Mouse (Mus musculus) lung, postnatal 0 days (tissue): Measurements from ENCODE around the gene Phlpp1. TPM values are rescaled to one million over a fixed set of nuclear protein-coding genes. Genes with fewer than 3 reads are reported as not detected.

Experiments
- ATAC-seq: fragments of 200-750 bp; cut with Nextera tagmentation; 2 replicates; pipeline ENCODE4 v1.8.0; 2017; ENCODE audit warnings: moderate library complexity
- DNase-seq: peaks from one replicate; pipeline ENCODE4 v3.0.0-alpha.2; 2016; ENCODE audit warnings: low spot score
- H3K27ac ChIP-seq: fragments of 300-500 bp; sonication (generic); 2 replicates; pipeline ENCODE4 v1.5.1; 2014; ENCODE audit warnings: antibody characterized with exemption, mild to moderate bottlenecking, low read length, mixed read lengths
- H3K27me3 ChIP-seq: fragments of 300-500 bp; sonication (generic); replicated peaks from 2 replicates; pipeline ENCODE4 v1.6.1; 2014; ENCODE audit warnings: low read length, mixed read lengths; ENCODE audit not compliant: insufficient read depth
- H3K36me3 ChIP-seq: fragments of 300-500 bp; sonication (generic); 2 replicates; pipeline ENCODE4 v1.6.1; 2014; ENCODE audit warnings: low read length, mixed read lengths; ENCODE audit not compliant: insufficient read depth
- H3K4me1 ChIP-seq: fragments of 300-500 bp; sonication (generic); 2 replicates; pipeline ENCODE4 v1.6.1; 2014; ENCODE audit warnings: antibody characterized with exemption, low read depth, low read length, mixed read lengths; ENCODE audit not compliant: insufficient read depth
- H3K4me2 ChIP-seq: fragments of 300-500 bp; sonication (generic); replicated peaks from 2 replicates; pipeline ENCODE4 v1.6.1; 2014; ENCODE audit warnings: low read depth, mild to moderate bottlenecking, low read length, moderate library complexity, mixed read lengths
- H3K4me3 ChIP-seq: fragments of 300-500 bp; sonication (generic); 2 replicates; pipeline ENCODE4 v1.5.1; 2014; ENCODE audit warnings: low read depth, low read length
- H3K9ac ChIP-seq: fragments of 300-500 bp; sonication (generic); replicated peaks from 2 replicates; pipeline ENCODE4 v1.6.1; 2014; ENCODE audit warnings: low read depth, mild to moderate bottlenecking
- H3K9me3 ChIP-seq: fragments of 300-500 bp; sonication (generic); 2 replicates; pipeline ENCODE4 v1.6.1; 2016; ENCODE audit warnings: low read length, mixed read lengths
- CTCF ChIP-seq: IDR thresholded peaks from 2 replicates; pipeline ENCODE4 v1.5.1; 2016; ENCODE audit warnings: antibody characterized with exemption, mild to moderate bottlenecking
- EP300 ChIP-seq: IDR thresholded peaks from 2 replicates; pipeline ENCODE4 v1.6.1; 2016; ENCODE audit warnings: antibody characterized with exemption, mild to moderate bottlenecking, control low read depth
- WGBS: fragments of 180-500 bp; shearing (Covaris S2); extraction: QIAGEN DNeasy Blood & Tissue Kit; methylation state at CpG from one replicate; pipeline ENCODE4 v1.1.7; 2014; 5-methylcytosine and 5-hydroxymethylcytosine counted together
- polyA plus RNA-seq: library from polyadenylated mRNA; unstranded; fragments of >200 nt; fragmentation: Nextera tagmentation; extraction: Ambion mirVana; gene quantifications from 2 replicates; pipeline ENCODE4 v1.2.1, GENCODE M21; 2015

Phlpp1 gene
- polyA plus RNA-seq, 1 experiment from 2014 or later = 4.3 TPM

DNA sequence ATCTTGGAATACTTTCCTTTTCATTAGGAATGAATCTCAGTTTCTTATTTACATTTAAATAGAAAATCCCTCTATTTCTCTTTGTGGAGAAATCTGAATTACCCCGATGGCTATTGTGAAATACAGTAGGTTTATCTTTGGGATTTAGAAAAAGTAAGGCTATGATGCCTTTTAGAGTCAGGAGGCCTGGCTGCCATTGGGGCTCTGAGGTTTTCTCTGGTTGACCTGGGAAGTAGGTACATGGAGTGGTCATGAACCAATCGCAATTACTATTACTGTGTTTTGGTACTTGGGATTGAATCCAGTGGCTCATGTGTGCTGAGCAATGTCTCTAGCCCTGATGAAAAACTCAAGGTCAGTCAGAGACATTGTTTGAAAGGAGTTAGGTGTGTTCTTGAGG lies 12.1 kb downstream of the Phlpp1 start:
- ATAC-seq (no peak), DNase-seq (no peak)
- 87% methylated on average over 2 of the region's 2 CpGs for WGBS
- Histone ChIP-seq H3K9me3 (no peaks in the 10 kb centered on the region), H3K4me2 (no peak overlapping the region), H3K27ac (no peak overlapping the region), H3K4me1 (peaks cover 6% of the 10 kb centered on the region; the same call in 1 of the 2 replicates), H3K27me3 (no peaks in the 10 kb centered on the region), H3K9ac (no peak overlapping the region), H3K4me3 (no peak overlapping the region), H3K36me3 (no peaks in the 10 kb centered on the region)
- TF ChIP-seq EP300 (no peak), CTCF (no peak)

DNA sequence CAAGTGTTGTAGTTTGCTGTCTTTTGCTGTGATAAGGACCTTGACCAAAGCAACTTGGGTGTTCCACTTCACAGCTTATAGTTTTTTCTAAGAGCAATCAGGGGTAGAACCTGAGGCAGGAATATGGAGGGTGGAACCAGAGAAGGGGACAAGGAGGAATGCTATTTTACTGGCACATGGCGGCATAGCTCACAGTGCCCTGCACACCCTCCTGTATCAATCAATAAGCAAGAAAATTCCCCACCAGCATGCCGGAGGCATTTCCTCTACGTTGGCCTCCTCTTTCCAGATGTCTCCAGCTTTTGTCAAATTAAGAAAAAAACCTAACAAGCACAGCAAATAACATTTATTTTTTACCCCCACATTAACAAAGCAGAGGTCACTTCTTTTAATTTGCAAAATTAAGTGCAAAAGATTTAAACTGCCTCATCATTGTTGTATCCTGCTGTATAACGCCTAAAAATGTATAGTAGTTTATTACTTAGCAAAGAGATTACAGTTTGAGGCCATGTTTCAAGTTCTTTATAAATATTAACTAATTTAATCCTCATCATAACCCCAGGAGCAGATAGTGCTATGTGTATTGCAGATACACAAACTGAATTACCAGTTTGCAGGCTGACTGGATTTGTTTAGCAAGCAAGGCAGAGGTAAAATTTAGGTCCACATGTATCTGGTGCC lies 13.4 kb downstream of the Phlpp1 start:
- no peaks in the 10 kb centered on the region for H3K9me3 ChIP-seq
- 77% methylated on average over 4 of the region's 4 CpGs for WGBS
- H3K4me2 ChIP-seq = no peak overlapping the region
- TF ChIP-seq CTCF = no peak
- no peak for TF ChIP-seq EP300
- no peak overlapping the region for H3K9ac ChIP-seq
- ATAC-seq (no peak), DNase-seq (no peak)
- peaks cover 3% of the 10 kb centered on the region; the same call in 1 of the 2 replicates for H3K4me1 ChIP-seq
- no peaks in the 10 kb centered on the region for H3K36me3 ChIP-seq
- H3K27me3 ChIP-seq = no peaks in the 10 kb centered on the region
- no peak overlapping the region for H3K27ac ChIP-seq
- no peak overlapping the region for H3K4me3 ChIP-seq

DNA sequence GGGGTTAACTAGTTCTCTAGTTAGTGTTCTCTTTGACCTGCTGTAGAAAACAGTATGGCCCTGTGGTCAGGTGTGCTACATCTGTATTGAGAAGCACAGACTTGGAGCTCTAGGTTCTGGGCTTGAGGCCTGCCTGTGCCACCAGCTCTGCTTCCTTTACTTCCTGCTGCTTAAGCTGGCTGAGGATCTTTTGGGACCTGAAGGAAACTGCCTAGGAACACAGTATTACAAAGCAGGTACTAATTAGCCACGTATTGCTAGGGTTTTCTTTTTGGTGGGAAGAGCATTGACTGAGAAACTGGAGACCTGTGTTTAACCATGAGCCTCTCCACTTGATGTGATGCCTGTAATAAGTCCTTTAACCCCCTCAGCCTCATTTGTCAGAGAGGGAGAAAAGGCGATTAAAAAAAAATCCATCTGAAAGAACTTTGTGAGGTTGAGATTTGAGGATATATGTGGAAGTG lies 13.9 kb downstream of the Phlpp1 start:
- ATAC-seq (no peak), DNase-seq (no peak)
- no peak overlapping the region for H3K27ac ChIP-seq
- no peak overlapping the region for H3K4me2 ChIP-seq
- H3K4me3 ChIP-seq = no peak overlapping the region
- no peaks in the 10 kb centered on the region for H3K9me3 ChIP-seq
- 49% methylated on average over 2 of the region's 2 CpGs for WGBS
- H3K9ac ChIP-seq = no peak overlapping the region
- peaks cover 3% of the 10 kb centered on the region; the same call in 1 of the 2 replicates for H3K4me1 ChIP-seq
- no peak for TF ChIP-seq CTCF
- TF ChIP-seq EP300 = no peak
- no peaks in the 10 kb centered on the region for H3K36me3 ChIP-seq
- no peaks in the 10 kb centered on the region for H3K27me3 ChIP-seq

DNA sequence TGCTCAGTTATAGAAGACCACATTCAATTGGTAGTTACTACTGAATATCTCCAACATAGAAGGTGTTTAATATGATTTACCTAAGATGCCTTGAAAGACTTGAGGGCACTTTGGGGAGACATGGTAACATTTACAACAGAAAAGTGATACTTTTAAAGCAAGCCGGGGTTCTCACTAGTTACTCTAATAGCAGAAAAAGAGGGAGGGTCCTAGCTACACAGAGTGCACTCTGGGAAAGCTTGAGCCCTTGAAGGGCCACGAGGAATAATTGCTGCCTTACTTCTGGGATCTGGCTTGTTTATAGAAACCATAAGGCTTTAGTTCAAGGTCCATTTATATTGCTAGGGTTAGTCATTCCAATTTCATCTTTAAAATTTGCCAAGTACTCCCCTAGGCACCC lies 14.5 kb downstream of the Phlpp1 start:
- ATAC-seq (no peak), DNase-seq (no peak)
- Histone ChIP-seq H3K4me1 (peaks cover 3% of the 10 kb centered on the region; the same call in 1 of the 2 replicates), H3K36me3 (no peaks in the 10 kb centered on the region), H3K9ac (no peak overlapping the region), H3K9me3 (no peaks in the 10 kb centered on the region), H3K27me3 (no peaks in the 10 kb centered on the region), H3K4me3 (no peak overlapping the region), H3K27ac (no peak overlapping the region), H3K4me2 (no peak overlapping the region)
- 42% methylated on average over 2 of the region's 2 CpGs for WGBS
- no peak for TF ChIP-seq EP300
- no peak for TF ChIP-seq CTCF

DNA sequence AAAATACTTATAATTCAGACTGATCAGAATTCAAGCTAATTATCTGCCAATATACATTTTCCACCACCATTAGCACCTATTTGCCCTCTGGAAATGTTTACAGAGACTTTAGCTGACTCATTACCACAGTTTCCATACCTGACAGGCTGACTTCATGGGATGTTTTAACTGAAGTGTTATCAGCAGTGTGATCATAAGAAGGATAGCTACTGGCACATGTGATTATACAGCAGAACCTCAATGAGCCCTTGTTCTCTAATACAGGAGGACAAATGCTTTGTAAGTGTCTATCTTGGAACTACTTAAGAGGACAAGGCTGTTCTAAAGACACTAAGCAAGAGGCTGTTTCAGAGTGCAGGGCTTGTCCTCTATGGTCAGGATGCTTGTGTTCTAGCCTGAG lies 15.9 kb downstream of the Phlpp1 start:
- TF ChIP-seq CTCF (no peak), EP300 (no peak)
- DNase-seq = no peak
- H3K4me3 ChIP-seq = no peak overlapping the region
- H3K4me2 ChIP-seq = no peak overlapping the region
- H3K27ac ChIP-seq = no peak overlapping the region
- H3K9me3 ChIP-seq = no peaks in the 10 kb centered on the region
- no peaks in the 10 kb centered on the region for H3K27me3 ChIP-seq
- no peaks in the 10 kb centered on the region for H3K36me3 ChIP-seq
- ATAC-seq = no peak
- no peak overlapping the region for H3K9ac ChIP-seq
- H3K4me1 ChIP-seq = peaks cover 3% of the 10 kb centered on the region; the same call in 1 of the 2 replicates

DNA sequence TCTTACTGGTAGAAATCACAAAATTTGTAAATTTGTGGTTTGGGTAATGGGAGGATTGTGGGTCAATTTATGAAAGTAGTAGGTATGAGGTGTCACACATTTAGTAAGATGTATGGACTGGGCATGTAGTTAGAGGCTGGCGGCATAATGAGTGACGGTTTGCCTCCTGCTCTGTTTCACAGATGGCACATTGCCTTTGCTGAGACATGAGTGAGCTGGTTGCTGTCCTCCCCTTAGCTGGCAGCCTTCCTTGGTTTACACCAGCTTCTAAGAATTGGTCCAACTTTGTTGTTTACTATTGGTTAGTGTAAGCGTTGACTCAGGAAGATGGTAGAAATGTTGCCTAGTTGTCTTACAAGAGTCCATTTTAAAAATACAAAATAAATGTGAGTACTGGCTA lies 17.2 kb downstream of the Phlpp1 start:
- Histone ChIP-seq H3K4me1 (peaks cover 3% of the 10 kb centered on the region; the same call in 1 of the 2 replicates), H3K36me3 (no peaks in the 10 kb centered on the region), H3K27me3 (no peaks in the 10 kb centered on the region), H3K4me3 (no peak overlapping the region), H3K4me2 (no peak overlapping the region), H3K27ac (no peak overlapping the region), H3K9ac (no peak overlapping the region), H3K9me3 (no peaks in the 10 kb centered on the region)
- DNase-seq (no peak), ATAC-seq (no peak)
- 82% methylated on average over 3 of the region's 3 CpGs for WGBS
- TF ChIP-seq CTCF = no peak
- no peak for TF ChIP-seq EP300

DNA sequence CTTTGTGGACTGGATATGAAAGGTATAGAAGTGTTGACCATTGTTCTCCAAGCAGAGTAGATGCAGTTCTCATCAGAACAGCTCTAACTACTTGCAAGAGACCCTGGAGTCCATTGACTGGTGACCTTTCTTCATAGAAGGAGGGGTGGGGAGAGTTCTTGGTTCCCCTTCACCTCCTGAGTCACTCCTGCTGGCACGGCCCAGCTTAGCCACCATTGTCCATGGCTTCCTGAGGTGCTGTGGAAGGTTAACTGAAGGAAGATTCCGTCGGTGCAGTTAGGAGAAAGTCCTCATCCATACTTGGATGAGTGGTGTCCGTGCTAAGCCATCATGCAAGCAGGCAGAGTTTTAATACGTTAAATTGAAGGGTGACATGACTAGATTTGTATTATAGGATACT lies 17.8 kb downstream of the Phlpp1 start:
- Histone ChIP-seq H3K27ac (no peak overlapping the region), H3K4me2 (no peak overlapping the region), H3K4me1 (peaks cover 3% of the 10 kb centered on the region; the same call in 1 of the 2 replicates), H3K36me3 (no peaks in the 10 kb centered on the region), H3K9ac (no peak overlapping the region), H3K4me3 (no peak overlapping the region), H3K27me3 (no peaks in the 10 kb centered on the region), H3K9me3 (no peaks in the 10 kb centered on the region)
- ATAC-seq (no peak), DNase-seq (no peak)
- WGBS = 83% methylated on average over 5 of the region's 5 CpGs
- TF ChIP-seq CTCF = no peak
- no peak for TF ChIP-seq EP300
